Mouse (Mus musculus): ENCODE data around the gene Zfp354a. TPM values are rescaled to one million over a fixed set of nuclear protein-coding genes. Genes with fewer than 3 reads are reported as not detected.

Gene Zfp354a
- total RNA-seq, 2 experiments from 2014 or later: 4.5 to 5.8 TPM

Other genes starting within 250 kb of the Zfp354a start
- gene Zfp354c, start 231.5 kb upstream of the Zfp354a start, total RNA-seq (2021): 1 to 10 TPM; 8.2 to 9.5 TPM
- gene Zfp879, start 217.7 kb upstream of the Zfp354a start, total RNA-seq (2021): 1 to 10 TPM in 1 of 2 experiments, under 1 TPM in 1; 0.57 to 1.5 TPM
- under 1 TPM; 0.21 to 0.24 TPM for gene Grm6, start 208.6 kb upstream of the Zfp354a start, total RNA-seq (2021)
- gene Zfp454, start 171.6 kb upstream of the Zfp354a start, total RNA-seq (2021): 1 to 10 TPM; 2.2 to 4.8 TPM
- 1 to 10 TPM; 4.9 to 7.0 TPM for gene Zfp2, start 143.1 kb upstream of the Zfp354a start, total RNA-seq (2021)
- gene Zfp354b, start 127.6 kb upstream of the Zfp354a start, total RNA-seq (2021): 1 to 10 TPM; 1.4 to 2.6 TPM
- gene 4933414I15Rik, start 115.5 kb upstream of the Zfp354a start, total RNA-seq (2021): not detected
- gene Prop1, start 105.5 kb upstream of the Zfp354a start, total RNA-seq (2021): not detected
- not detected for gene Olfr1378, start 92.7 kb upstream of the Zfp354a start, total RNA-seq (2021)
- gene Olfr1377, start 77.3 kb upstream of the Zfp354a start, total RNA-seq (2021): not detected
- not detected for gene Olfr51, start 55.7 kb upstream of the Zfp354a start, total RNA-seq (2021)
- under 1 TPM; 0.09 to 0.33 TPM for gene Olfr54, start 45.0 kb upstream of the Zfp354a start, total RNA-seq (2021)
- gene Olfr1375, start 11.1 kb upstream of the Zfp354a start, total RNA-seq (2021): not detected
- not detected for gene Gm12569, start 161.2 kb downstream of the Zfp354a start, total RNA-seq (2021)
- 10 to 100 TPM; 61.2 to 87.1 TPM for gene Clk4, start 202.5 kb downstream of the Zfp354a start, total RNA-seq (2021)
- gene BC049762, start 203.8 kb downstream of the Zfp354a start, total RNA-seq (2021): under 1 TPM; 0.63 to 0.82 TPM
- gene Col23a1, start 230.7 kb downstream of the Zfp354a start, total RNA-seq (2021): 10 to 100 TPM in 1 of 2 experiments, 1 to 10 TPM in 1; 8.6 to 11.0 TPM